Mouse (Mus musculus): ENCODE measurements around the gene Arhgef3. TPM values are rescaled to one million over a fixed set of nuclear protein-coding genes. Genes with fewer than 3 reads are reported as not detected.

Gene Arhgef3
- polyA plus RNA-seq (2017; shearing (Covaris generic)) = 228 TPM

GRCm38 (mm10) chr14:27114362-27115274, at the start of gene Arhgef3:
Gene Arhgef3, plus strand, starts transcription at chr14:27114899.

GRCm38 (mm10) chr14:27428573-27428972, 313.9 kb downstream of the Arhgef3 start, which contains the start of gene Fam208a:
Gene Fam208a, plus strand, starts transcription at chr14:27428834.

Other genes starting within 250 kb of the Arhgef3 start
- not detected for gene Asb14, start 220.3 kb upstream of the Arhgef3 start, polyA plus RNA-seq (2017; shearing (Covaris generic))
- 48.5 TPM for gene Appl1, start 143.7 kb upstream of the Arhgef3 start, polyA plus RNA-seq (2017; shearing (Covaris generic))
- not detected for gene Hesx1, start 120.5 kb upstream of the Arhgef3 start, polyA plus RNA-seq (2017; shearing (Covaris generic))
- gene Il17rd, start 76.0 kb upstream of the Arhgef3 start, polyA plus RNA-seq (2017; shearing (Covaris generic)) = 0.59 TPM

All from effector memory CD4-positive, alpha-beta T cell, adult 5 months (primary cell).